Mouse (Mus musculus) ES-CJ7 (cell line): Measurements from ENCODE around the gene Emc4.

Experiments
- DNase-seq: peaks from one replicate; pipeline ENCODE4 v3.0.0; 2011; ENCODE audit warnings: low read depth, low spot score

Gene Emc4

GRCm38 (mm10) chr2:112339736-112340135 is 28.1 kb downstream of the Emc4 start:
- DNase-seq = peak; percentile 22

GRCm38 (mm10) chr2:112337211-112337610 is 30.6 kb downstream of the Emc4 start:
- no peak for DNase-seq

- no peak for DNase-seq
Observed at GRCm38 (mm10) chr2:112332051-112332898, 35.6 kb downstream of the Emc4 start.

GRCm38 (mm10) chr2:112328069-112328777 is 39.6 kb downstream of the Emc4 start:
- DNase-seq = no peak

- DNase-seq = no peak
Observed at GRCm38 (mm10) chr2:112318905-112319304, 48.9 kb downstream of the Emc4 start.

- no peak for DNase-seq
Observed at GRCm38 (mm10) chr2:112318227-112318626, 49.6 kb downstream of the Emc4 start.

- DNase-seq = no peak
Observed at GRCm38 (mm10) chr2:112315638-112316037, 52.2 kb downstream of the Emc4 start.
